Mouse (Mus musculus) small intestine, adult 2 months (tissue): ENCODE results near the gene Egflam.

ENCODE experiments used
- CTCF ChIP-seq: fragments of 200-500 bp; IDR thresholded peaks from 2 replicates; pipeline ENCODE4 v1.5.1; 2012; ENCODE audit warnings: low read depth, mild to moderate bottlenecking, control low read depth, inconsistent platforms, low read length, moderate library complexity, mixed read lengths; ENCODE audit not compliant: insufficient replicate concordance, insufficient read length; ENCODE audit errors: extremely low read depth
- POLR2A ChIP-seq: fragments of 200-500 bp; IDR thresholded peaks from 2 replicates; pipeline ENCODE4 v1.6.1; 2012; ENCODE audit warnings: low read depth, mild to moderate bottlenecking, control low read depth, inconsistent platforms, low read length, moderate library complexity

GRCm38 (mm10) chr15:7191074-7191473, 207.1 kb downstream of the Egflam start:
- TF ChIP-seq POLR2A (no peak), CTCF (no peak)
